Mouse (Mus musculus) lung, embryonic 15.5 days (tissue): Measurements from ENCODE around the gene Rbm8a. TPM values are rescaled to one million over a fixed set of nuclear protein-coding genes. Genes with fewer than 3 reads are reported as not detected.

Source experiments
- ATAC-seq: fragments of 200-750 bp; cut with Nextera tagmentation; 2 replicates; pipeline ENCODE4 v1.8.0; 2017; ENCODE audit warnings: moderate number of reproducible peaks, borderline replicate concordance; ENCODE audit not compliant: low FRiP score, low TSS enrichment; ENCODE audit errors: extremely low read depth
- H3K27ac ChIP-seq: fragments of 300-500 bp; sonication (generic); 2 replicates; pipeline ENCODE4 v1.5.1; 2015; ENCODE audit warnings: moderate library complexity, mild to moderate bottlenecking, inconsistent platforms
- H3K27me3 ChIP-seq: fragments of 300-500 bp; sonication (generic); 2 replicates; pipeline ENCODE4 v1.6.1; 2015; ENCODE audit warnings: inconsistent platforms
- H3K36me3 ChIP-seq: fragments of 300-500 bp; sonication (generic); 2 replicates; pipeline ENCODE4 v1.6.1; 2015; ENCODE audit warnings: inconsistent platforms
- H3K4me1 ChIP-seq: fragments of 300-500 bp; sonication (generic); 2 replicates; pipeline ENCODE4 v1.6.1; 2015; ENCODE audit warnings: inconsistent platforms
- H3K4me2 ChIP-seq: fragments of 300-500 bp; sonication (generic); 2 replicates; pipeline ENCODE4 v1.6.1; 2015; ENCODE audit warnings: inconsistent platforms, mild to moderate bottlenecking, moderate library complexity
- H3K4me3 ChIP-seq: fragments of 300-500 bp; sonication (generic); 2 replicates; pipeline ENCODE4 v1.5.1; 2015; ENCODE audit warnings: mild to moderate bottlenecking, inconsistent platforms
- H3K9ac ChIP-seq: fragments of 300-500 bp; sonication (generic); 2 replicates; pipeline ENCODE4 v1.6.1; 2015; ENCODE audit warnings: inconsistent platforms
- H3K9me3 ChIP-seq: fragments of 300-500 bp; sonication (generic); 2 replicates; pipeline ENCODE4 v1.6.1; 2016; ENCODE audit warnings: inconsistent platforms
- WGBS: fragments of 180-500 bp; shearing (Covaris S2); methylation state at CpG from one replicate; pipeline ENCODE4 v1.1.7; 2015; 5-methylcytosine and 5-hydroxymethylcytosine counted together
- polyA plus RNA-seq: library from polyadenylated mRNA; unstranded; fragments of >200 nt; fragmentation: Nextera tagmentation; extraction: Ambion mirVana; gene quantifications from 2 replicates; pipeline ENCODE4 v1.2.1, GENCODE M21; 2015

The Rbm8a gene
- polyA plus RNA-seq = 127 and 128 TPM in 2 replicates

GRCm38 (mm10) chr3:96629729-96630600 is at the start of gene Rbm8a:
Gene Rbm8a (plus strand): TSS chr3:96629933.
- Histone ChIP-seq H3K9me3 (no peaks in the 10 kb centered on the region), H3K36me3 (peaks cover 30% of the 10 kb centered on the region), H3K4me1 (peaks cover 25% of the 10 kb centered on the region), H3K4me3 (peak within 1 kb of the TSS; percentile 80), H3K9ac (peak within 1 kb of the TSS; percentile 79), H3K4me2 (peak within 1 kb of the TSS; percentile 76), H3K27me3 (no peaks in the 10 kb centered on the region), H3K27ac (peak within 1 kb of the TSS; percentile 81)
- peak; percentile 95 for ATAC-seq
- under 1% methylated on average over 48 of the region's 48 CpGs for WGBS

DNA sequence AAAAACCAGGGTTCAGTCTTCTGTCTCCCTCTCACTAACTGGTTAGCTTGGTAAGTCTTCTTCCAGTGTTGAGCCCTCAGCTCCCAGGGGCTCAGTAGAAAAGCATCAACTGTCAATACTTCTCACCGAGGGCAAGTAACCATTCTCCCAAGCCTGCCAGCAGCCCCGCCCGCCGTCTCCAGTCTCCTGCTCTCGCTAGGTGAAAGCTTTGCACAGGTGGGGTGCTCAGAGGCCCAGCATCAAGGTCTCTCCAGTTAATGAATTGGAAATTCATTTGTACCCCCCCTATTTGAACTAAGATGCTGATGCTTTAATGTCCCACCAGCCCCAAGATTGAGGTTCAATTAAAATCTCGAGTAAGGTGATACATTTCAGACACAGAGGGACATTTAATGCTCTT is 48.6 kb upstream of the Rbm8a start:
- ATAC-seq = no peak
- Histone ChIP-seq H3K36me3 (no peaks in the 10 kb centered on the region), H3K4me1 (peaks cover 21% of the 10 kb centered on the region), H3K4me2 (no peak overlapping the region), H3K27ac (no peak overlapping the region), H3K4me3 (no peak overlapping the region), H3K9me3 (no peaks in the 10 kb centered on the region), H3K9ac (no peak overlapping the region), H3K27me3 (no peaks in the 10 kb centered on the region)
- WGBS = 53% methylated on average over 6 of the region's 6 CpGs

- Histone ChIP-seq H3K27me3 (no peaks in the 10 kb centered on the region), H3K4me1 (peaks cover 13% of the 10 kb centered on the region), H3K9me3 (no peaks in the 10 kb centered on the region), H3K4me2 (no peak overlapping the region), H3K9ac (no peak overlapping the region), H3K36me3 (no peaks in the 10 kb centered on the region), H3K4me3 (no peak overlapping the region), H3K27ac (no peak overlapping the region)
- no peak for ATAC-seq
- 78% methylated on average over 16 of the region's 16 CpGs for WGBS
Measured at GRCm38 (mm10) chr3:96581771-96582515, 47.8 kb upstream of the Rbm8a start.

DNA sequence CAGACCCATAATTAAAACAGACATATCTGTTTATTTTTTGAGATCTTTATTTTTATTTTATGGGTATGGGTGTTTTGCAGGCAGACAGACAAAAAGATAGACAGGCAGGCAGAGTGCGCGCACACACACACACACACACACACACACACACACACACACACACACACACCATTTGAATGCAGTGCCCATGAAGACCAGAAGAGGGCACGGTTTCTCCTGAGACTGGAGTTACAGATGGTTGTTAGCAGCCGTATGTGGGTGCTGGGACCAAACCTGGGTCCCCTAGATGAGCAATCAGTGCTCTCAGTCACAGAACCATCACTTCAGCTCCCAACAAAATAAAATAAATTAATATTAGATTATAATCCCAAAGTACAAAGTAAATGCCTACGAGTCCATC is 46.3 kb upstream of the Rbm8a start:
- Histone ChIP-seq H3K9me3 (no peaks in the 10 kb centered on the region), H3K4me3 (no peak overlapping the region), H3K4me2 (no peak overlapping the region), H3K4me1 (peaks cover 4% of the 10 kb centered on the region; the same call in 1 of the 2 replicates), H3K36me3 (no peaks in the 10 kb centered on the region), H3K9ac (no peak overlapping the region), H3K27ac (no peak overlapping the region), H3K27me3 (no peaks in the 10 kb centered on the region)
- no peak for ATAC-seq
- 90% methylated on average over 5 of the region's 5 CpGs for WGBS

- no peak overlapping the region for H3K9ac ChIP-seq
- H3K9me3 ChIP-seq = no peaks in the 10 kb centered on the region
- H3K27ac ChIP-seq = no peak overlapping the region
- H3K4me2 ChIP-seq = no peak overlapping the region
- no peak overlapping the region for H3K4me3 ChIP-seq
- peaks cover 15% of the 10 kb centered on the region for H3K4me1 ChIP-seq
- H3K27me3 ChIP-seq = peaks cover 9% of the 10 kb centered on the region
- no peaks in the 10 kb centered on the region for H3K36me3 ChIP-seq
- 79% methylated on average over 4 of the region's 4 CpGs for WGBS
- no peak for ATAC-seq
Measured at GRCm38 (mm10) chr3:96590657-96591056, 39.1 kb upstream of the Rbm8a start.

GRCm38 (mm10) chr3:96593374-96593773 is 36.4 kb upstream of the Rbm8a start:
- Histone ChIP-seq H3K9ac (peak overlapping the region; percentile 71), H3K4me3 (peak overlapping the region; percentile 70), H3K4me1 (peaks cover 40% of the 10 kb centered on the region), H3K4me2 (peak overlapping the region; percentile 66), H3K36me3 (no peaks in the 10 kb centered on the region), H3K27me3 (peaks cover 34% of the 10 kb centered on the region), H3K27ac (peak overlapping the region; percentile 83; the same call in 1 of the 2 replicates), H3K9me3 (no peaks in the 10 kb centered on the region)
- WGBS = 0% methylated on average over 10 of the region's 10 CpGs
- no peak for ATAC-seq

GRCm38 (mm10) chr3:96593790-96594560 is 35.8 kb upstream of the Rbm8a start, which contains the start of gene Polr3gl:
Gene Polr3gl (minus strand): TSS chr3:96594181.
- Histone ChIP-seq H3K9me3 (no peaks in the 10 kb centered on the region), H3K9ac (peak within 1 kb of the TSS; percentile 71), H3K27ac (peak within 1 kb of the TSS; percentile 83), H3K4me1 (peaks cover 40% of the 10 kb centered on the region), H3K27me3 (peaks cover 39% of the 10 kb centered on the region), H3K4me2 (peak within 1 kb of the TSS; percentile 66), H3K36me3 (no peaks in the 10 kb centered on the region), H3K4me3 (peak within 1 kb of the TSS; percentile 70)
- under 1% methylated on average over 38 of the region's 38 CpGs for WGBS
- peak; percentile 89 for ATAC-seq

DNA sequence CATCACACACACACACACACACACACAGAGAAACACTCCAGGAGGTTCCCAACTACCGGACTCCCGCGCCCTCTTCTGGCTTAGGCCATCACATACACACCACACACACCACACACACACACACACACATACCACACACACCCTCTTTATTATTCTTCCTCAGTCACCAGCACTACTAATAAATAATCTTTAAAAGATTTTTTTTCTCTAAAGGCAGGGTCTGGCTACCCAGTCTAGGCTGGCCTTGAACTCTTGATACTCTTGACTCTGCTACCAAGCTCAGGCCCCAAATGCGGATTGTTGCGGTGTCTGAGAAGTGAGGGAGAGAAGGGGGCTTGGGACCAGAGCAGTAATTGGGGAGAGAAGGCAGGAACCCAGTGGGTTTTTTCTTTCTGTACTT is 34.9 kb upstream of the Rbm8a start:
- no peak for ATAC-seq
- no peak overlapping the region for H3K27ac ChIP-seq
- WGBS = 76% methylated on average over 5 of the region's 5 CpGs

DNA sequence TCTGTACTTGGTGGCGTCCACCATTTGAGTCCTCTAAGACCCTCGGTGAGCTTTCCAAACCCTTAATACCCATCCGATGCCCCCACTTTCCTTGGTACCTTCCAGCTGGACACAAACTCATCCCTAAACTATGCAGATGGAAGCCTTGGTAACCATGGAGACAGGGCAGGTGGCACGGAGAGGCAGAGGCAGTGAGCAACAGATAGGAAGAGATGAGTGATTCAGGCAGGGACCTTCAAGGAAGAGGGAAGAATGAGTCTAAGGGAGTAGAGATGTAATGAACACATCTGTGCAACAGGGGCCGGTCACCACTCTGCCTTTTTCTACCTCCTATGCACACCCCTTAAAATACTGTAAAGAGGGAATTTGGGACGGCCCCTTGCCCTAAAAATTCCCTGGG is 34.1 kb upstream of the Rbm8a start:
- Histone ChIP-seq H3K4me1 (peaks cover 47% of the 10 kb centered on the region), H3K4me2 (peak overlapping the region; percentile 96), H3K9ac (no peak overlapping the region), H3K4me3 (peak overlapping the region; percentile 46; the same call in 1 of the 2 replicates), H3K27ac (no peak overlapping the region), H3K9me3 (no peaks in the 10 kb centered on the region), H3K36me3 (no peaks in the 10 kb centered on the region), H3K27me3 (peaks cover 44% of the 10 kb centered on the region)
- no peak for ATAC-seq
- WGBS = 25% methylated on average over 6 of the region's 6 CpGs

More for the DNA sequence above, 34.9 kb upstream of the Rbm8a start:
- no peak overlapping the region for H3K4me3 ChIP-seq
- no peak overlapping the region for H3K9ac ChIP-seq
- H3K4me2 ChIP-seq = no peak overlapping the region
- peaks cover 44% of the 10 kb centered on the region for H3K27me3 ChIP-seq
- H3K36me3 ChIP-seq = no peaks in the 10 kb centered on the region
- no peaks in the 10 kb centered on the region for H3K9me3 ChIP-seq
- peaks cover 40% of the 10 kb centered on the region for H3K4me1 ChIP-seq

DNA sequence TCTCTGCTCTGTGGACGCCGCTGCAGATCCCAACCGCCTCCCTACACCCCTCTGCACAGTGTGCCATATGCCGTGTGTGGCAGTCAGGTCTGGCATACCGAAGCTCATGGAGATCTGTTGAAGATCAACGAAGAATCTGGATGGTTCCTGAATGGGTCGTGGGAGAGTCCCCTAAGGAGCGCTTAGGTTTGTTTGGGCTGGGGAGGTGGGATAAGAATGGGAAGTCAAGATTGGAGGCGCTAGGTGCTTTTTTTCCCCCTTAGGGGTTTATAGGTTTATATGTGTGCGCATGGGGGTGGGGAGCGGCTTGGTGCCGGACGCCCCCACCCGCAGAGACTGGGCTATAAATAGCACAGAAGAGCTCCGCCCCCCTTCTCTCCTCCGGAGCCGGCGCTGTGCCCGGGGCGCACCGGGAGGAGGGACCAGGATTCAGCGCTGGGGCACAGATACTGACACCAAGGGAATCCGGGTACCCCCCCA is 33.5 kb upstream of the Rbm8a start, which contains the start of gene Ankrd34a:
Gene Ankrd34a (plus strand): TSS at position 409 of the 480 bp plus-strand sequence.
- H3K27me3 ChIP-seq = peaks cover 44% of the 10 kb centered on the region
- H3K4me2 ChIP-seq = peak within 1 kb of the TSS; percentile 96
- peak within 1 kb of the TSS; percentile 70; the same call in 1 of the 2 replicates for H3K27ac ChIP-seq
- peak within 1 kb of the TSS; percentile 46 for H3K4me3 ChIP-seq
- ATAC-seq = 0 out of 2 replicates have a peak, but pooled peaks have one; percentile 5
- WGBS = under 1% methylated on average over 22 of the region's 23 CpGs
- peaks cover 48% of the 10 kb centered on the region for H3K4me1 ChIP-seq
- no peaks in the 10 kb centered on the region for H3K9me3 ChIP-seq
- H3K36me3 ChIP-seq = no peaks in the 10 kb centered on the region
- peak within 1 kb of the TSS; percentile 50 for H3K9ac ChIP-seq

DNA sequence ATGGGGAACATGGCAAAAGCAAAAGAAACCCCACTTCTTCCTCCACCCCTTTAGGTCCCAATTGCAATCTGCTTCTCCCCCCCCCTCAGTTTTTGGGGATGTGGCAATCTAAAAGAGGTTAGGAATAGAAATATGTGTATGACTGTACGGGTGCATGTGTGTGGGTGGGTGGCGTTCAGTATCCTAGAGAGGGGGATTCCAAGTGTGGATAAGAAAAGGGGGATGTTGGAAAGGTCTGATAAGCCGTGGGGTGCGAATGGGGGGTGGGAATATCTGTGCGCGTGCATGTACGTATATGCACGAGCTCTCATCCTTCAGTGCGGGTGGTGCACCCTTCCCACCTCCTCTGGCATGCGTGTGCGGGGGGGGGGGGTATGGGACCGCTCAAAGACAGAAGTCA is 32.9 kb upstream of the Rbm8a start:
- no peaks in the 10 kb centered on the region for H3K9me3 ChIP-seq
- H3K27ac ChIP-seq = no peak overlapping the region
- peak overlapping the region; percentile 50 for H3K9ac ChIP-seq
- peaks cover 48% of the 10 kb centered on the region for H3K4me1 ChIP-seq
- peak overlapping the region; percentile 46 for H3K4me3 ChIP-seq
- H3K36me3 ChIP-seq = no peaks in the 10 kb centered on the region
- ATAC-seq = no peak
- H3K27me3 ChIP-seq = peaks cover 44% of the 10 kb centered on the region
- 2% methylated on average over 10 of the region's 12 CpGs for WGBS
- peak overlapping the region; percentile 96 for H3K4me2 ChIP-seq
